Mouse (Mus musculus): ENCODE data around the gene Kdm4a. TPM values are rescaled to one million over a fixed set of nuclear protein-coding genes. Genes with fewer than 3 reads are reported as not detected.

The Kdm4a gene
- polyA plus RNA-seq, 1 experiment from 2014 or later = 7.2 TPM

DNA sequence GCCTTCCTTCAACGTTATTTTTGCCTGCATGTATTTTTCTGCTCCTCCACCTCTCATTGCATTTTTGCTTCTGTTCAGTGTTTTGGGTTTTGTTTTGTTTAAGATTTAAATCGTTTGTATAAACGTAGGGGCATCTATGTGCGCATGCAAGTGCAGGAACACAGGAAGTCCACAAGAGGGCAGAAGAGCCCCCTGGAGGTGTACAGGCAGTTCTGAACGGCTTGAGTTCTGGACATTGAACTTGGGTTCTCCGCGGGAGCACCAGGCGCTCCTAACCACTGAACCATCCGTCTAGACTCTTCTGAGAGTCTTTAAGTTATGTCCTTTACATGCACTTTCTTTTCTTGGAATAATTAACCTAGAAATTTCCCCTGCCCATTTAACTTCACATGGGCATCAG, 89.9 kb downstream of the Kdm4a start:
- TF ChIP-seq CTCF (IDR thresholded peaks at IDR 0.05; ENCODE audit: low read depth) (peak; percentile 86), EP300 (IDR thresholded peaks at IDR 0.05; ENCODE audit: low read depth) (no peak)
- no peaks in the 10 kb centered on the region for H3K36me3 ChIP-seq (replicated peaks; ENCODE audit: insufficient read depth, low read length)
- no peak overlapping the region for H3K9ac ChIP-seq (replicated peaks)
- peaks cover 5% of the 10 kb centered on the region; the same call in 1 of the 2 replicates for H3K4me1 ChIP-seq (ENCODE audit: insufficient read depth)
- no peak overlapping the region for H3K4me2 ChIP-seq (ENCODE audit: low read depth, low read length)
- no peak overlapping the region for H3K4me3 ChIP-seq (ENCODE audit: low read depth, low read length)
- ATAC-seq (no peak), DNase-seq (peak; percentile 50)
- 38% methylated on average over 9 of the region's 9 CpGs for WGBS (ENCODE audit: insufficient replicate concordance)
- H3K27ac ChIP-seq (ENCODE audit: low read depth) = no peak overlapping the region
- H3K27me3 ChIP-seq (ENCODE audit: insufficient read depth, low read length) = no peaks in the 10 kb centered on the region
- H3K9me3 ChIP-seq (ENCODE audit: low read length) = no peaks in the 10 kb centered on the region

DNA sequence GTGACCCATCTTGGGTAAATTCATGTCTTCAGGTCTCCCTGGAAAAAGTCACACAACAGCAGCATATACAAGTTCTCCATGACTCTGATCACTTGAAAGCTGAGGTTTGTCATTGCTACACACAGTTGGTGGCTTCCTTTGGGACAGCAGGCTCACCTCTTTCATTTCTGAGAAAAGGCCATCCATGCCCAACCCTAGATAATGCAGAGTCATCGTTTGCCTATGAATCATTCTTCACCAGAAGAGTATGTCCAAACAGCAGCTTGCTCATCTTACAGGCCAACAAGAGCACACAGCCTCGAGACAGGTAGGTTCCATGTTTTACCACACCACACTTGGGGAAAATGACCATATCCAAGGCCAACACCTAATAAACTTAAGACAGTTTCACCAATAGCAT, 91.1 kb downstream of the Kdm4a start:
- WGBS (ENCODE audit: insufficient replicate concordance) = 62% methylated on average over 2 of the region's 2 CpGs
- H3K4me1 ChIP-seq (ENCODE audit: insufficient read depth) = peaks cover 5% of the 10 kb centered on the region; the same call in 1 of the 2 replicates
- H3K9me3 ChIP-seq (ENCODE audit: low read length) = no peaks in the 10 kb centered on the region
- no peaks in the 10 kb centered on the region for H3K36me3 ChIP-seq (replicated peaks; ENCODE audit: insufficient read depth, low read length)
- no peak overlapping the region for H3K27ac ChIP-seq (ENCODE audit: low read depth)
- no peak overlapping the region for H3K4me2 ChIP-seq (ENCODE audit: low read depth, low read length)
- H3K4me3 ChIP-seq (ENCODE audit: low read depth, low read length) = no peak overlapping the region
- ATAC-seq (no peak), DNase-seq (no peak)
- no peaks in the 10 kb centered on the region for H3K27me3 ChIP-seq (ENCODE audit: insufficient read depth, low read length)
- H3K9ac ChIP-seq (replicated peaks) = no peak overlapping the region
- TF ChIP-seq EP300 (IDR thresholded peaks at IDR 0.05; ENCODE audit: low read depth) = no peak
- no peak for TF ChIP-seq CTCF (IDR thresholded peaks at IDR 0.05; ENCODE audit: low read depth)

Small RNAs within 50 kb of the gene (microRNA-seq; reads per million reads assigned to microRNA genes)
- gene Mir7226 = 2.0 reads per million

Other genes starting within 250 kb of the Kdm4a start
- 4.5 and 5.1 TPM in 2 replicates for gene St3gal3, start 45.1 kb downstream of the Kdm4a start, polyA plus RNA-seq (2015; fragmentation: Nextera tagmentation; extraction: Ambion mirVana)
- 10.3 and 11.8 TPM in 2 replicates for gene Ptprf, start 111.4 kb upstream of the Kdm4a start, polyA plus RNA-seq (2015; fragmentation: Nextera tagmentation; extraction: Ambion mirVana)
- 1.2 and 1.9 TPM in 2 replicates for gene Szt2, start 229.2 kb upstream of the Kdm4a start, polyA plus RNA-seq (2015; fragmentation: Nextera tagmentation; extraction: Ambion mirVana)
- gene Med8, start 229.3 kb upstream of the Kdm4a start, polyA plus RNA-seq (2015; fragmentation: Nextera tagmentation; extraction: Ambion mirVana) = 55.2 and 59.7 TPM in 2 replicates
- 48.4 and 51.5 TPM in 2 replicates for gene Elovl1, start 248.1 kb upstream of the Kdm4a start, polyA plus RNA-seq (2015; fragmentation: Nextera tagmentation; extraction: Ambion mirVana)